20 mouse cellular contexts compared by ENCODE assay signal in the genomic region with DNA sequence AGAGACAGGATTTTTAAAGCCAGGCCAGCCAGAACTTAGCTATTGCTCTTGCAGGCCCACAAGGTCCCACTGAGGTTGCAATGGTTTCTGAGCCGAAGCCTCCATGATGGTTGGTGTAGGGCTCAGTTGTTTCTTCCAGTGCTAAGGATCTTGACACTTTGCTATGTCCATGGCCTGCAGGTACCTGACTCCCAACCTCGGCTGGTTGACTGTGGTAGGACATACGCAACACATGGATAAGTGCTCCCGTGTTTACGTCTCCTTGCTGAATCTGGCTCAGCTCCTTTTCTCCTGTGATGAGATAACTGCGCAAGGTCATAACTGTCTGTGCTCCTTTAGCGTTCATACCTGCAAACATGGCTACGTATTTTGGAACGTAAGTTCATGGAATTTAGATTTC. TPM values are rescaled to one million over a fixed set of nuclear protein-coding genes. Genes with fewer than 3 reads are reported as not detected.
DNase-seq lines count a peak whose midpoint lies in the region; TF ChIP-seq lines count a peak whose summit lies in the region.
"Had no signal": no experiment of that assay in that cellular context is flagged by ENCODE, and none has a peak within 500 bp of the region (broad histone marks: within the 10 kb centered on the region; RNA-seq: fewer than 3 reads in every experiment).

No protein-coding gene starts in this region.

- H3K4me2 ChIP-seq in myocyte (ENCODE audit: low read depth) = no peak overlapping the region

- H3K4me1 ChIP-seq in heart, adult 2 months (ENCODE audit: control insufficient read depth, insufficient read depth, low read length) = no peaks in the 10 kb centered on the region

- 94% methylated on average over 9 of the region's 9 CpGs for WGBS in heart, adult 2 months

- intact Hi-C loops in heart, adult 2 months (cut with DNase I) = no loop called here
- intact Hi-C loops in gastrocnemius, postnatal 36 days (cut with DNase I) = no loop called here

- TF ChIP-seq CTCF in heart, adult 2 months (IDR thresholded peaks at IDR 0.05) = no peak

- no peaks in the 10 kb centered on the region for H3K27me3 ChIP-seq in heart, adult 2 months (ENCODE audit: control insufficient read depth, insufficient read depth, low read length)
- H3K27me3 ChIP-seq in myocyte (ENCODE audit: control insufficient read depth, insufficient read depth, insufficient read length) = no peaks in the 10 kb centered on the region
- H3K27me3 ChIP-seq: CH12.LX, Patski had no signal

- TF ChIP-seq POLR2A in heart, adult 2 months (IDR thresholded peaks at IDR 0.05; ENCODE audit: insufficient read depth, low read depth, low read length) = no peak
- no peak for TF ChIP-seq POLR2A in myocyte (IDR thresholded peaks at IDR 0.05; ENCODE audit: insufficient read length, low read depth)

- no peak for TF ChIP-seq EP300 in heart, adult 2 months (IDR thresholded peaks at IDR 0.05; ENCODE audit: insufficient read depth, low read depth, low read length)

- H3K36me3 ChIP-seq in heart, adult 2 months (ENCODE audit: control insufficient read depth, insufficient read depth, low read length) = no peaks in the 10 kb centered on the region
- peaks cover 30% of the 10 kb centered on the region for H3K36me3 ChIP-seq in myocyte (ENCODE audit: control insufficient read depth, insufficient read depth)
- H3K36me3 ChIP-seq: G1E had no signal

- H3K4me3 ChIP-seq in heart, adult 2 months = no peak overlapping the region
- no peak overlapping the region for H3K4me3 ChIP-seq in myocyte

- no peaks in the 10 kb centered on the region for H3K79me2 ChIP-seq in heart, adult 2 months (replicated peaks; ENCODE audit: control insufficient read depth, insufficient read depth, low read length)
- no peaks in the 10 kb centered on the region for H3K79me2 ChIP-seq in myocyte (ENCODE audit: control insufficient read depth, insufficient read depth)

- no peak overlapping the region for H3K9ac ChIP-seq in heart, adult 2 months (ENCODE audit: low read depth, low read length)

- DNase-seq in heart, adult 11 months = peak; percentile 80
- no peak for DNase-seq in heart, adult 2 months
- no peak for DNase-seq in gastrocnemius, postnatal 36 days
- DNase-seq: adrenal gland, adult 2 months; adrenal gland, adult 8-10 months; adrenal gland, postnatal 10 days; adrenal gland, postnatal 14 days; adrenal gland, postnatal 25 days; adrenal gland, postnatal 36 days; B cell, adult 2 months; cerebellum, adult 11 months; cerebellum, adult 11-12 months; cerebellum, adult 18-20 months had no signal

- H3K27ac ChIP-seq in heart, adult 2 months = no peak overlapping the region

- no peak overlapping the region for H3ac ChIP-seq in myocyte (ENCODE audit: control insufficient read depth, insufficient read length)

TF ChIP-seq in myocyte, 11 proteins besides CTCF, POLR2A, EP300 and RAD21:
- TF ChIP-seq MAX (IDR thresholded peaks at IDR 0.05; ENCODE audit: low read depth) (no peak), TCF3 (IDR thresholded peaks at IDR 0.05; ENCODE audit: insufficient read length, low read depth) (no peak), POLR2AphosphoS2 (IDR thresholded peaks at IDR 0.05; ENCODE audit: insufficient read length, low read depth) (peak; percentile 69)

RNA-seq across cellular contexts. Expression of gene Steap1, which starts 14.7 kb away (rescaled TPM):
- total RNA-seq in heart, adult 2 months (2021) = not detected
- 0.33 TPM in 1 of 2 replicates, not detected in the other for polyA plus RNA-seq in heart, adult 2 months (2012; rRNA removed)
- polyA plus RNA-seq in myocyte (2012; fragmentation: generic; extraction: Trizol) = 90.3 TPM
- not detected for total RNA-seq in gastrocnemius, postnatal 36 days (2021)
- total RNA-seq: CH12.LX, G1E, MEL had no signal
- polyA plus RNA-seq: activated CD4-positive, CD25-positive, alpha-beta regulatory T cell, adult 4 months; CD4-positive, CD25-positive, alpha-beta regulatory T cell, adult 4 months; G1E had no signal

RNA-seq across cellular contexts. Expression of gene Steap2, which starts 40.1 kb away (rescaled TPM):
- under 1 TPM; 0.44 to 0.52 TPM for total RNA-seq in heart, adult 2 months (2021)
- 1.00 and 1.2 TPM in 2 replicates for polyA plus RNA-seq in heart, adult 2 months (2012; rRNA removed)
- 15.5 TPM for polyA plus RNA-seq in myocyte (2012; fragmentation: generic; extraction: Trizol)
- total RNA-seq in gastrocnemius, postnatal 36 days (2021) = under 1 TPM; 0.30 to 0.71 TPM
- total RNA-seq: CH12.LX, MEL had no signal
- polyA plus RNA-seq: CD4-positive, CD25-positive, alpha-beta regulatory T cell, adult 4 months; G1E had no signal
